Mouse (Mus musculus) ES-CJ7 (cell line): ENCODE results near the gene Olfr625-ps1.
"Not testable (repeated sequence)": the region's sequence is repeated elsewhere in the genome, so short reads cannot be mapped to it uniquely, and the experiment has no call there.

Experiments
- DNase-seq: peaks from one replicate; pipeline ENCODE4 v3.0.0; 2011; ENCODE audit warnings: low read depth, low spot score

Olfr625-ps1 gene

DNA sequence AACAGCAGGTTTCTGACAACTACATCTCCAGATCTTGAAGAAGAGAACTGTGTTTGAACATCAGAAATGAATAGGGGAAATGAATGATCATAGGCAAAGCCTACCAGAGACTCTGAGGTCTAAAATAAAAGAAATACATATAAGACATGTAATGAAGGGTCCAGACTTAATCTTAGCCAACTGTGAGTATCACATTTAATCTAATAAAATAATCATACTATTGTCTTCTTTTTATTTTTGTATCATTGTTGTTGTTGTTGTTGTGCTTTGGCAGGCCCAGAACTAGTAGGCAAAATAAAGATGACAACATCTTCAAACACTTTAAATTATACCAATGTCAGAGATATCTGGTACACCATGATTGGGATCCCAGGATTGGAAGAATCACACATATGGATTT, at the start of gene Olfr625-ps1:
Gene Olfr625-ps1, plus strand, starts transcription at position 301 of the 400 bp plus-strand sequence.
- no peak for DNase-seq

GRCm38 (mm10) chr7:103636795-103637194, 45.7 kb upstream of the Olfr625-ps1 start:
- no peak for DNase-seq

GRCm38 (mm10) chr7:103642602-103643001, 39.9 kb upstream of the Olfr625-ps1 start, which contains the start of gene Olfr622:
Gene Olfr622, minus strand, starts transcription at chr7:103642702.
- no peak for DNase-seq

- DNase-seq = no peak
Measured at GRCm38 (mm10) chr7:103644070-103644469, 38.5 kb upstream of the Olfr625-ps1 start.

- DNase-seq = no peak
Measured at GRCm38 (mm10) chr7:103663598-103663997, 18.9 kb upstream of the Olfr625-ps1 start, which contains the start of gene Olfr623. Gene Olfr623, minus strand, starts transcription at chr7:103663698.

DNA sequence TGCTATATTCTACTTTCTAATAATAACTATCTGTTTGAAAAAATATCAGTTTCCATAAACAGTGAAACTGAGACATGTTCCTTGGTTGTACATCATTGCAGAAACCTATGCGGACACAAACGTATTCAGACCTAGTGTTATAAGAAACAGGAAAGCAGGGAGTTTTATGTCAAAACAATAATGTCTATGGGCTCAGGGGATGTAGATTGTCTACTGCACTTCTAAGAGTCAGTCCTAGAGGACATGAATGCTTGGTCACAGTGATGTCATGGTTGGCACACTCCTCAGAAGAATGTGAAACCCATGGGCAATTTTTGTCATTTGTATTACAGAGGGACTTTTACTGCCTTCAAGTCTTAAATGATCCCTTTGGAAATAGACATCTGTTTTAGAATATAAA, 11.4 kb upstream of the Olfr625-ps1 start, which contains the start of gene Olfr624:
Gene Olfr624, minus strand, starts transcription at position 101 of the 400 bp plus-strand sequence.
- no peak for DNase-seq

GRCm38 (mm10) chr7:103699469-103699868, 16.9 kb downstream of the Olfr625-ps1 start:
- DNase-seq = no peak

DNA sequence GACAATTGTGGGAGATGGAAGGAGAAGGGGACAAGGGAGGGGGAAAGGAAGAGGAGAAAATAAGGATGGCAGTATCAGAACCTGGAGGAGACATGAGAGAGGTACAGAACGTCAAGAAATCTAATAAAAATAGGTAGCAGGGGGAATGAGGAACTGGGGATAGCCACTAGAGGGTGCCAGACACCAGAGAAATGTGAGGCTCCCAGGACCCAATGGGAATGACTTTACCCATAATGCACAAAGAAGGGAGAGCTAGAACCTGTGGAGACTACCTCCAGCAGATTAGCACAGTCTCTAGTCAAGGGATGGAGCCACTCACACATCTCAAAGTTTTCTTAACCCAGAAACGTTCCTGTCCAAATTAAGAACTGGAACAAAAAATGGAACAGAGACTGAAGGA, 29.5 kb downstream of the Olfr625-ps1 start:
- DNase-seq = no peak

DNA sequence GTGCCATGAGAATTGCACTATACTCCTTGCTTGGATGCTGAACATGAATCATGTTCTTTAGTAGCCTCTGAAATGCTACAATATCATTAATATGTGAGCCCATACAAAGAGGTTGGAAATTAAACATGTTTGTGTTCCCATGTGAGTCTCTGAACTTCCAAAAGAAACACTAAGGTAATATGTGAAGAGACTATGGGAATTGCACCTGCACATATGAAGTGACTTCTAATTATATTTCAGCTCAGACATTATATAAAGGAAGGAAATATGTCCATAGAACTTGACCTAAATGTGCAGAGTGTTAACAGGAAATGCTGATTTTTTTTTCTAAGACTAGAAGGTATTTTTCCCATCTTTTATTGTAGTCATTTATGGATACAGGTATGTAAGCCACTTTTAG, 31.9 kb downstream of the Olfr625-ps1 start, which contains the start of gene Olfr243:
Gene Olfr243, plus strand, starts transcription at position 301 of the 400 bp plus-strand sequence.
- no peak for DNase-seq

GRCm38 (mm10) chr7:103716398-103716797, 33.9 kb downstream of the Olfr625-ps1 start:
- not testable (repeated sequence) for DNase-seq

DNA sequence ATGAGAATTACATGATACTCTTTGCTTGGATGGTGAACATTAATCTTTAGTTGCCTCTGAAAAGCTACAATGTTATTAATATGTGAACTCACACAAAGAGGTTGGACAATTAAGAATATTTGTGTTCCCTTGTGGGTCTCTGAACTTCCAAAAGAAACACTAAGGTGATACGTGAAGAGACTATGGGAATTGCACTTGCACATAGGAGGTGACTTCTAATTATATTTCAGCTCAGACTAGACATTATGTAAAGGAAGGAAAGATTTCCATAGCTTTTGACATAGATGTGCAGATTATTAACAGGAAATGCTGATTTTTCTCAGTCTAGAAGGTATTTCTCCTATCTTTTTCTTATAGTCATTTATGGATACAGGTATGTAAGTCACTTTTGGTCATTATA, 47.6 kb downstream of the Olfr625-ps1 start, which contains the start of gene Olfr628:
Gene Olfr628, plus strand, starts transcription at position 301 of the 400 bp plus-strand sequence.
- DNase-seq = no peak
